Mouse (Mus musculus): ENCODE data around the gene Amacr. TPM values are rescaled to one million over a fixed set of nuclear protein-coding genes. Genes with fewer than 3 reads are reported as not detected.

The Amacr gene
- polyA plus RNA-seq, 1 experiment from 2014 or later = 13.9 TPM

DNA sequence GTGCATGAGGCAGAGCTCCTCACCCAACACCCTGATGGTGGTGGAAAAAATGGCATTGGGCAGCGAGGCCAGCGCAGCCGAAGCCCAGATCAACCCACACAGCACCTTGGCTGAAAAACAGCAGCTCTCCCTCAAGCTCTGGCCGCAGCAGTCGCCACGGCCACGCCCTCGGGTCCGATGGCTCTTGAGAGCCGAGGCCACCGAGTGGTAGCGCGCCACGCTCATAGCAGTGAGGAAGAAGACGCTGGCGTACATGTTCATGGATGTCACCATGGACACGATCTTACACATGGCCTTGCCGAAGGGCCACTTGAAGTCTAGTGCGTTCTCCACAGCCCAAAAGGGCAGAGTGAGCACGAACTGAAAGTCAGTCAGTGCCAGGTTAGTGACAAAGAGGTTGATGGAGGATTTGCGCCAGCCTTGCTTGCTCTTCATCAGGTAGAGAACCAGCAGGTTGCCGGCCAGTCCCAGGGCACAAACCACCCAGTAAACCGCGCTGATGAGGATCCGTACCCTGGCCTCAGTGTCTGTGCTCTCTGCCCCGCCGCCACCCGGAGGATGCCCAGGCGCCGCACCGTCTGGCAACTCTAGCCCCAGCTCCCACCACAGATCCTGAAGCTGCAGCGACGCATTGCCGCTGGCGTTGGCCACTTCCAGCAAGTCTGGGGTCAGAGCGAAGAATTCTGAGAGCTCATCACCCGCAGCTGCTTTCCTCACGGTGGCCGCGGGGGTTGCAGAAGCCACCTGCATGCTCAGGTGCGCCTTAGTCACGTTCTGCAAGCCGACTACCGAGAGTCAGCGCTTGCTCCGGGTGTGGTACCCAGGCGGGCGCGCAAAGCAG lies 55.2 kb downstream of the Amacr start:
- H3K4me1 ChIP-seq = peaks cover 31% of the 10 kb centered on the region
- H3K36me3 ChIP-seq = no peaks in the 10 kb centered on the region
- peak overlapping the region; percentile 44 for H3K4me3 ChIP-seq (replicated peaks)
- no peaks in the 10 kb centered on the region for H3K9me3 ChIP-seq (replicated peaks)
- H3K9ac ChIP-seq (replicated peaks) = peak overlapping the region; percentile 44
- no peak overlapping the region for H3K27ac ChIP-seq (replicated peaks)
- ATAC-seq (ENCODE audit: low FRiP score) = peak; percentile 51; the same call in 1 of the 2 replicates
- peak overlapping the region; percentile 86 for H3K4me2 ChIP-seq
- WGBS = 2% methylated on average over 49 of the region's 49 CpGs
- peaks cover 47% of the 10 kb centered on the region for H3K27me3 ChIP-seq (replicated peaks)

DNA sequence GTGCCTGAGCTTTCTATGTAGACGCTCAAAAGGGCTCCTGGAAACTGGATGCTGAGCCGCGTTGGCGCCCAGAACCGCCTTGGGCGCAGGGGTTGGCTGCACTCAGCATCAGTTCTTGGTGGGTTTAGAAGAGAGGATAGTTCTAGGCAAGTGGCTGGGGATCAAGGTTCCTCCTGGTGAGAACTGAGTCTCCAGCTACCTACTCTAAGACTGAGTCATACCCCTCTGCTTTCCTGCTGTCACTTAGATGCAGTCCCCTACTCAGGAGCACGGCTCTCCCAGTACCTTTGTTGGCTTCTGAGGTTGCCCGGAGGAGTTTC lies 55.8 kb downstream of the Amacr start:
- Histone ChIP-seq H3K36me3 (no peaks in the 10 kb centered on the region), H3K9me3 (replicated peaks) (no peaks in the 10 kb centered on the region), H3K27ac (replicated peaks) (no peak overlapping the region), H3K27me3 (replicated peaks) (peaks cover 47% of the 10 kb centered on the region), H3K9ac (replicated peaks) (peak overlapping the region; percentile 44), H3K4me3 (replicated peaks) (peak overlapping the region; percentile 44), H3K4me1 (peaks cover 31% of the 10 kb centered on the region), H3K4me2 (peak overlapping the region; percentile 86)
- 4% methylated on average over 8 of the region's 8 CpGs for WGBS
- ATAC-seq (ENCODE audit: low FRiP score) = peak; percentile 36; the same call in 1 of the 2 replicates

DNA sequence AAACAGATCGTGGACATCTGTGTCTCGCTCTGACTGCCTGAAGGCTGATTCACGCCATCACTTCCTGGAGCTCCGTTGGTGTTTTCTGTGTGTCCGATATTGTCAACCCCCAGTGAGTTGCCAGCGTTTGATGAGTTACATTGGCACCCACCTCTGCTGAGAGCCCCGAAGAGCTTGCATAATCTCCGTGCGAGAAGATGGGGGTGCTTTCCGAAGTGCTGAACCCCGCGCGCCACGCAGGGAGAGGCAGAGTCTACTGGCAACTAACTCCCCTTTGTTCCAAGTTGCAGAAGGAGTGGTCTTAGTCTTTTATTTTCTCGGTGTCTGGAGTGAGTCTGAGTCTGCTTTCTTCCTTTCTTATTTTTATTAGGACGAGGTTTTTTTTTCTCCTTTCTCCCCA lies 56.2 kb downstream of the Amacr start, which contains the start of gene Rxfp3:
Gene Rxfp3 (minus strand): TSS at position 281 of the 400 bp plus-strand sequence.
- 1% methylated on average over 16 of the region's 16 CpGs for WGBS

DNA sequence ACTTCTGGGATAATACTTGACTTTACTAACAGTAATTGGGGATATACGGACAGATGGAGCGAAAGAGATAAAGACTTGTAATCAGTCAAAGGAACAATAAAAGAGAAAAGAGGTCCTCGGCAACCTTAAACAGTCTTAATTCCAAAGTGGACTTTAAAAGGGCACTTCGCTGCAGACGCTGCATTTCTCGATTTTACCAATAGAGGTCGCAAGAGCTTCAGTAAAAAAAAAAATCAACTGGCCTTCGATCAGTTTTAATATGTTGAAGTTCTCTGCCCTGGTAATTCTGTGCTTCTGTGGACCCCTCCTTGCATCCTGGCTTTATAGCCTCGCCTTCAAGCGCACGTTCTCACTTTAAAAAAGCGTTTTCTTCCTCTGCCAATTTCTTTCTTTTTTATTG lies 56.9 kb downstream of the Amacr start:
- no peak overlapping the region; the same call in 1 of the 2 replicates for H3K4me3 ChIP-seq (replicated peaks)
- under 1% methylated on average over 12 of the region's 12 CpGs for WGBS
- H3K27me3 ChIP-seq (replicated peaks) = peaks cover 47% of the 10 kb centered on the region
- peaks cover 31% of the 10 kb centered on the region for H3K4me1 ChIP-seq
- H3K9ac ChIP-seq (replicated peaks) = no peak overlapping the region
- peak overlapping the region; percentile 86 for H3K4me2 ChIP-seq
- ATAC-seq (ENCODE audit: low FRiP score) = no peak
- H3K27ac ChIP-seq (replicated peaks) = no peak overlapping the region
- H3K9me3 ChIP-seq (replicated peaks) = no peaks in the 10 kb centered on the region
- no peaks in the 10 kb centered on the region for H3K36me3 ChIP-seq

More for the DNA sequence above, 56.2 kb downstream of the Amacr start, which contains the start of gene Rxfp3:
- H3K36me3 ChIP-seq = no peaks in the 10 kb centered on the region
- no peak; the same call in 1 of the 2 replicates for ATAC-seq (ENCODE audit: low FRiP score)
- peaks cover 31% of the 10 kb centered on the region for H3K4me1 ChIP-seq
- peak within 1 kb of the TSS; percentile 86 for H3K4me2 ChIP-seq
- no peak within 1 kb of the TSS for H3K27ac ChIP-seq (replicated peaks)
- H3K9ac ChIP-seq (replicated peaks) = peak within 1 kb of the TSS; percentile 44
- H3K27me3 ChIP-seq (replicated peaks) = peaks cover 47% of the 10 kb centered on the region
- H3K4me3 ChIP-seq (replicated peaks) = peak within 1 kb of the TSS; percentile 44
- no peaks in the 10 kb centered on the region for H3K9me3 ChIP-seq (replicated peaks)

DNA sequence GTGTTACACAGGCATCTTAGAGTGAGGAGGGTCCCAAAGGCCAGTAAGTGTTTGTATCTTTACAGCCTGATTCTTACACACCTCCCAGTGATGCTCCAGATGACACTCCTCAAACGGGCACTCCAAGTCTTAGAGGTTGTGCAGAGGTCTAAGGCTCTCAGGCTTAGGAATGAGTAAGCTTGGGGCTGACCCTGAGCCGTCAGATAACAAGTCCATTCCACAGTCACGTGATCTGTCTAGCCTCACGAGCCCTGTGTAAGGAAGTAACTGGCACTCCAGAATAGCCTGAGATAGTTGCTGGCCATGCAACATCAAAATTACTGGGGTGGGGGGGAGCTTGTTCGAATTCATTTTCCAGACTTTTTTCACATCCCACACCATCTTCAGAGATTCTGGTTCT lies 58.5 kb downstream of the Amacr start:
- no peak for ATAC-seq (ENCODE audit: low FRiP score)
- Histone ChIP-seq H3K27ac (replicated peaks) (no peak overlapping the region), H3K9me3 (replicated peaks) (no peaks in the 10 kb centered on the region), H3K4me2 (no peak overlapping the region), H3K4me3 (replicated peaks) (no peak overlapping the region), H3K36me3 (no peaks in the 10 kb centered on the region), H3K9ac (replicated peaks) (no peak overlapping the region), H3K27me3 (replicated peaks) (peaks cover 33% of the 10 kb centered on the region), H3K4me1 (peaks cover 31% of the 10 kb centered on the region)
- 75% methylated on average over 5 of the region's 5 CpGs for WGBS

DNA sequence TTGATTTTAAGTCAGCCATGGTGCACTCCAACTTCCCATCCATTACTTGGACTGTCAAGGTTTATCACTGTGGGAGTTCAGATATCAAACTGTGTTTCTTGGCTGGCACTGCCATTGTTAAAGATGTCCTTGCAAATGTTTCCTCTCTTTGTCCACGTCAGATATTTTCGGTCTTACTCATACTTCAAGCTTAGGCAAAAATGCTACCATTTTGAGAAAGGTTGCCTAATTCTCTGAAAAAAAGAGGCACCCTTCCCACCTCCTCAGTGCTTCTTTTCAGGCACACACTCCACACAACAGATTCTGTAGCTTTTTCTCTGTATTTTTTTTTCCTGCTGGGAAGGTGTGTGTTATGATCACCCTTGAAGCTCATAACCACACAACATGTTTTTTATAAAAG lies 59.7 kb downstream of the Amacr start:
- Histone ChIP-seq H3K4me2 (no peak overlapping the region), H3K9ac (replicated peaks) (no peak overlapping the region), H3K4me3 (replicated peaks) (no peak overlapping the region), H3K4me1 (peaks cover 22% of the 10 kb centered on the region), H3K27me3 (replicated peaks) (peaks cover 22% of the 10 kb centered on the region), H3K9me3 (replicated peaks) (no peaks in the 10 kb centered on the region), H3K27ac (replicated peaks) (no peak overlapping the region), H3K36me3 (no peaks in the 10 kb centered on the region)
- no peak for ATAC-seq (ENCODE audit: low FRiP score)
- 89% methylated on average over 2 of the region's 2 CpGs for WGBS

DNA sequence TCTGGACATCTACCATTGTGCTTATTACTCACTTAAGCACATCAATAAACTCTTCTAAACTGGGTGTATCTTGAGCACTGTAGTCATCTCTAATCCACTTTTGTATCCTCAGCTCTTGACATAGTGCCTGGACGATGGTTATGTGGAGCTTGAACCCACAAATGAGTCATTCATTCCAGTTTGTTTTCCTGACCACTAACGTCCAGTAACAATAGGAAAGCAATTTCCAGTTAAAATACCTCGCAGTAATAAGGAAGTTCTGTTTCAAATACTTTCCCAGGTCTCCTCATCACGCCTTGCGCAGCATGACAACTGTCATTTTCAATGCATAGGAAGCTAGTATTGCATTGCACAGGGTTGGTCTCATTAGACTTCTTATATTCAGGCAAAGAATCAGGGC lies 61.3 kb downstream of the Amacr start:
- no peak overlapping the region for H3K27ac ChIP-seq (replicated peaks)
- H3K4me1 ChIP-seq = peaks cover 6% of the 10 kb centered on the region
- H3K4me2 ChIP-seq = no peak overlapping the region
- no peak overlapping the region for H3K9ac ChIP-seq (replicated peaks)
- H3K9me3 ChIP-seq (replicated peaks) = no peaks in the 10 kb centered on the region
- peaks cover 6% of the 10 kb centered on the region for H3K27me3 ChIP-seq (replicated peaks)
- no peak for ATAC-seq (ENCODE audit: low FRiP score)
- no peaks in the 10 kb centered on the region for H3K36me3 ChIP-seq
- WGBS = 89% methylated on average over 5 of the region's 5 CpGs
- no peak overlapping the region for H3K4me3 ChIP-seq (replicated peaks)

Other genes starting within 250 kb of the Amacr start
- gene C1qtnf3, start 29.4 kb upstream of the Amacr start, polyA plus RNA-seq (2015; fragmentation: Nextera tagmentation; extraction: Ambion mirVana) = 21.2 and 23.1 TPM in 2 replicates
- gene Slc45a2, start 19.0 kb downstream of the Amacr start, polyA plus RNA-seq (2015; fragmentation: Nextera tagmentation; extraction: Ambion mirVana) = not detected in 2 replicates
- 1.9 and 3.2 TPM in 2 replicates for gene Rxfp3, start 56.2 kb downstream of the Amacr start, polyA plus RNA-seq (2015; fragmentation: Nextera tagmentation; extraction: Ambion mirVana)
- 1.5 and 1.9 TPM in 2 replicates for gene Adamts12, start 83.0 kb downstream of the Amacr start, polyA plus RNA-seq (2015; fragmentation: Nextera tagmentation; extraction: Ambion mirVana)

Measured in neural tube, embryonic 15.5 days (tissue).